Mouse (Mus musculus) lung, embryonic 14.5 days (tissue): ENCODE results near the gene Gm1979. TPM values are rescaled to one million over a fixed set of nuclear protein-coding genes. Genes with fewer than 3 reads are reported as not detected.
"Not testable (repeated sequence)": the region's sequence is repeated elsewhere in the genome, so short reads cannot be mapped to it uniquely, and the experiment has no call there.

Experiments used
- ATAC-seq: fragments of 200-750 bp; cut with Nextera tagmentation; 2 replicates; pipeline ENCODE4 v1.8.0; 2017; ENCODE audit warnings: mild to moderate bottlenecking, moderate TSS enrichment, moderate library complexity; ENCODE audit not compliant: insufficient read depth
- DNase-seq: peaks from one replicate; pipeline ENCODE4 v3.0.0-alpha.2; 2015
- H3K27ac ChIP-seq: fragments of 300-500 bp; sonication (generic); 2 replicates; pipeline ENCODE4 v1.5.1; 2014; ENCODE audit warnings: low read depth, mild to moderate bottlenecking, moderate library complexity
- H3K27me3 ChIP-seq: fragments of 300-500 bp; sonication (generic); 2 replicates; pipeline ENCODE4 v1.6.1; 2014; ENCODE audit warnings: low read length, control low read depth; ENCODE audit not compliant: insufficient read depth
- H3K36me3 ChIP-seq: fragments of 300-500 bp; sonication (generic); 2 replicates; pipeline ENCODE4 v1.6.1; 2014; ENCODE audit warnings: control low read depth; ENCODE audit not compliant: insufficient read depth
- H3K4me1 ChIP-seq: fragments of 300-500 bp; sonication (generic); 2 replicates; pipeline ENCODE4 v1.6.1; 2014; ENCODE audit warnings: antibody characterized with exemption, control low read depth; ENCODE audit not compliant: insufficient read depth
- H3K4me2 ChIP-seq: fragments of 300-500 bp; sonication (generic); 2 replicates; pipeline ENCODE4 v1.6.1; 2014; ENCODE audit warnings: mild to moderate bottlenecking
- H3K4me3 ChIP-seq: fragments of 300-500 bp; sonication (generic); 2 replicates; pipeline ENCODE4 v1.5.1; 2014; ENCODE audit warnings: low read depth, low read length
- H3K9ac ChIP-seq: fragments of 300-500 bp; sonication (generic); 2 replicates; pipeline ENCODE4 v1.6.1; 2014
- H3K9me3 ChIP-seq: fragments of 300-500 bp; sonication (generic); 2 replicates; pipeline ENCODE4 v1.6.1; 2016; ENCODE audit warnings: low read depth, low read length, control low read depth
- WGBS: fragments of 180-500 bp; shearing (Covaris S2); extraction: QIAGEN DNeasy Blood & Tissue Kit; methylation state at CpG from one replicate; pipeline ENCODE4 v1.1.7; 2014; 5-methylcytosine and 5-hydroxymethylcytosine counted together
- polyA plus RNA-seq: library from polyadenylated mRNA; unstranded; fragments of >200 nt; fragmentation: Nextera tagmentation; extraction: Ambion mirVana; gene quantifications from 2 replicates; pipeline ENCODE4 v1.2.1, GENCODE M21; 2014

The Gm1979 gene
- polyA plus RNA-seq = 0.21 TPM in 1 of 2 replicates, not detected in the other

DNA sequence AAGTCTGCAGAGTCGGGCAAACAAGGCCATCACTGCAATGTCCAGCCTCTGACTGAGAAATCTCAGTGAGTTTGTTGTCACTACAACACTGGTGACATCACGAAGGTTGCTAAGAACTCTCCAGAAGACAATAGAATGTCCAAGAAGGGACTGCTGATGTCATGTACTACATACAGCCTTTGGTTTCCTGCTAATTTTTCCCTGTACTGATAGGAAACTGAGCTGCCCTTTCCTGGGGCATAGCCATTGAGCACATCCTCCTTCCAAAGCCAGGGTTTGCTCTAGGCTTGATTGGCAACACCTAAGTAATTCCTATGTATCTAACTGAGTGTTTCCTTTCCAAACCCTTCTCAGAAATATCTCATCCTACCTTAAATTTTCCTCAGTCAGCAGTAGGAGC lies at the start of gene Gm1979:
Gene Gm1979 (minus strand): TSS at position 101 of the 400 bp plus-strand sequence.
- H3K4me2 ChIP-seq, H3K36me3 ChIP-seq, DNase-seq, H3K9me3 ChIP-seq, H3K27me3 ChIP-seq, H3K9ac ChIP-seq, H3K4me3 ChIP-seq, H3K4me1 ChIP-seq, ATAC-seq, H3K27ac ChIP-seq: not testable (repeated sequence)
- 92% methylated on average over 1 of the region's 2 CpGs for WGBS

- ATAC-seq, H3K4me1 ChIP-seq, H3K27me3 ChIP-seq, H3K9me3 ChIP-seq, DNase-seq, H3K27ac ChIP-seq, H3K9ac ChIP-seq, H3K4me2 ChIP-seq, H3K4me3 ChIP-seq, H3K36me3 ChIP-seq: not testable (repeated sequence)
- 65% methylated on average over 2 of the region's 2 CpGs for WGBS
These were observed 34.9 kb upstream of the Gm1979 start, which contains the start of gene Speer4a for GRCm38 (mm10) chr5:26039458-26039857. Speer4a (minus strand) TSS chr5:26039558.

DNA sequence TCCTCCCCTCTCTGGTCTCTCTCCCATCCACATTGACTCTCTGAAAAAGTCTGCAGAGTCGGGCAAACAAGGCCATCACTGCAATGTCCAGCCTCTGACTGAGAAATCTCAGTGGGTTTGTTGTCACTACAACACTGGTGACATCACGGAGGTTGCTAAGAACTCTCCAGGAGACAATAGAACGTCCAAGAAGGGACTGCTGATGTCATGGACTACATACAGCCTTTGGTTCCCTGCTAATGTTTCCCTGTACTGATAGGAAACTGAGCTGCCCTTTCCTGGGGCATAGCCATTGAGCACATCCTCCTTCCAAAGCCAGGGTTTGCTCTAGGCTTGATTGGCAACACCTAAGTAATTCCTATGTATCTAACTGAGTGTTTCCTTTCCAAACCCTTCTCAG lies 18.2 kb upstream of the Gm1979 start, which contains the start of gene Gm5862:
Gene Gm5862 (minus strand): TSS at position 101 of the 400 bp plus-strand sequence.
- no CpG with 5 or more reads among the region's 3 CpGs for WGBS
- H3K27ac ChIP-seq, H3K9me3 ChIP-seq, H3K36me3 ChIP-seq, H3K27me3 ChIP-seq, H3K4me3 ChIP-seq, ATAC-seq, H3K4me1 ChIP-seq, H3K4me2 ChIP-seq, H3K9ac ChIP-seq, DNase-seq: not testable (repeated sequence)

GRCm38 (mm10) chr5:26007697-26008096 lies 3.1 kb upstream of the Gm1979 start:
- H3K36me3 ChIP-seq, H3K9ac ChIP-seq, H3K27me3 ChIP-seq, H3K4me3 ChIP-seq, DNase-seq, H3K9me3 ChIP-seq, ATAC-seq, H3K4me2 ChIP-seq, H3K27ac ChIP-seq, H3K4me1 ChIP-seq: not testable (repeated sequence)
- WGBS = 51% methylated on average over 6 of the region's 7 CpGs

- peak; percentile 22 for DNase-seq
- not testable (repeated sequence) for H3K9me3 ChIP-seq, H3K4me1 ChIP-seq, H3K36me3 ChIP-seq, H3K27ac ChIP-seq, H3K9ac ChIP-seq, H3K27me3 ChIP-seq
- 14% methylated on average over 43 of the region's 45 CpGs for WGBS
- peak; percentile 82 for ATAC-seq
- Histone ChIP-seq H3K4me3 (peak overlapping the region; percentile 32), H3K4me2 (peak overlapping the region; percentile 53)
These were observed 2.5 kb upstream of the Gm1979 start for GRCm38 (mm10) chr5:26006937-26007695.

GRCm38 (mm10) chr5:25988550-25988949 lies 16.0 kb downstream of the Gm1979 start, which contains the start of gene Gm21698:
Gm21698 (minus strand) TSS chr5:25988650.
- ATAC-seq = not testable (repeated sequence)

DNA sequence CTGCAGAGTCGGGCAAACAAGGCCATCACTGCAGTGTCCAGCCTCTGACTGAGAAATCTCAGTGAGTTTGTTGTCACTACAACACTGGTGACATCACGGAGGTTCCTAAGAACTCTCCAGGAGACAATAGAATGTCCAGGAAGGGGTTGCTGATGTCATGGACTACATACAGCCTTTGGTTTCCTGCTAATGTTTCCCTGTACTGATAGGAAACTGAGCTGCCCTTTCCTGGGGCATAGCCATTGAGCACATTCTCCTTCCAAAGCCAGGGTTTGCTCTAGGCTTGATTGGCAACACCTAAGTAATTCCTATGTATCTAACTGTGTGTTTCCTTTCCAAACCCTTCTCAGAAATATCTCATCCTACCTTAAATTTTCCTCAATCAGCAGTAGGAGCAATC lies 32.0 kb downstream of the Gm1979 start, which contains the start of gene Gm21680:
Gene Gm21680 (minus strand): TSS at position 101 of the 400 bp plus-strand sequence.
- H3K4me3 ChIP-seq, H3K36me3 ChIP-seq, H3K27ac ChIP-seq, H3K9ac ChIP-seq, H3K9me3 ChIP-seq, H3K4me1 ChIP-seq, H3K4me2 ChIP-seq, H3K27me3 ChIP-seq, ATAC-seq, DNase-seq: not testable (repeated sequence)
- WGBS = no CpG with 5 or more reads among the region's 2 CpGs

More at GRCm38 (mm10) chr5:25988550-25988949, 16.0 kb downstream of the Gm1979 start, which contains the start of gene Gm21698:
- H3K4me2 ChIP-seq, H3K9ac ChIP-seq, H3K27ac ChIP-seq, H3K27me3 ChIP-seq, H3K9me3 ChIP-seq, H3K4me1 ChIP-seq, H3K4me3 ChIP-seq, H3K36me3 ChIP-seq, DNase-seq: not testable (repeated sequence)
- WGBS = no CpG with 5 or more reads among the region's 3 CpGs

DNA sequence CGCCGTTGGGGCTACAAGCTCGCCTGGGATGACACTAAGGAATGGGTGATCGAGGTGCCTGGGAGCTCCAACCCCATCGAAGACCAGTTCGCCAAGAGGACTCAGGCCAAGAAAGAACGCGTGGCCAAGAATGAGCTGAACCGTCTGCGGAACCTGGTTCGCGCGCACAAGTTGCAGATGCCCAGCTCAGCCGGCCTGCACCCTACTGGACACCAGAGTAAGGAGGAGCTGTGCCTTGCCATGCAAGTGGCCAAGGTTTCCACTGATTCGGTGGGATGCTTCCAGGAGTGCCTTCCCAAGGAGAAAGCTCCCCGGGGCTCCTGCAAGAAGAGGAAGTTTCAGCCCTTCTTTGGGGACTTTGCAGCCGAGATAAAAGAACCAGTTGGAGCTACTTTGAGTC lies 47.5 kb downstream of the Gm1979 start:
- peak overlapping the region; percentile 6; the same call in 1 of the 2 replicates for H3K4me3 ChIP-seq
- 45% methylated on average over 16 of the region's 17 CpGs for WGBS

DNA sequence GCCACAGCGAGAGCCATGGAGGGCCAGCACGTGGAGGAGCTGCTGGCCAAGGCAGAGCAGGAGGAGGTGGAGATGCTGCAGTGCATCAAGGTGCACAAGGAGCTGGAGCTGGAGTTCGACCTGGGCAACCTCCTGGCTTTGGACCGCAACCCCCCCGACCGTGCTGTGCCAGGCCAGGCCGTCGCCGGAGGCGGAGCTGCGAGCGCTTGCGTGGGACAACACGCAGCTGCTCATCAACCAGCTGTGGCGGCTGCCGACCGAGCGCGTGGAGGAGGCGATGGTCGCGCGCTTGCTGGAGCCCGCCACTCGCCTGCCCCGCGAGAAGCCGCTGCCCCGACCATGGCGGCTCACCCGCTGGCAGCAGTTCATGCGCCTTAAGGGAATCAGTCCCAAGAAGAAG lies 48.0 kb downstream of the Gm1979 start:
- not testable (repeated sequence) for DNase-seq, H3K9me3 ChIP-seq, H3K27ac ChIP-seq, H3K9ac ChIP-seq, H3K4me1 ChIP-seq, H3K27me3 ChIP-seq, ATAC-seq, H3K36me3 ChIP-seq
- H3K4me2 ChIP-seq = peak overlapping the region; percentile 43
- 20% methylated on average over 32 of the region's 32 CpGs for WGBS
- peak overlapping the region; percentile 6; the same call in 1 of the 2 replicates for H3K4me3 ChIP-seq

More for the DNA sequence above, 47.5 kb downstream of the Gm1979 start:
- H3K27ac ChIP-seq, H3K27me3 ChIP-seq, DNase-seq, H3K36me3 ChIP-seq, H3K9ac ChIP-seq, H3K4me1 ChIP-seq, H3K9me3 ChIP-seq, ATAC-seq: not testable (repeated sequence)
- peak overlapping the region; percentile 43 for H3K4me2 ChIP-seq

- not testable (repeated sequence) for H3K27ac ChIP-seq, H3K9me3 ChIP-seq, H3K27me3 ChIP-seq, H3K4me1 ChIP-seq, ATAC-seq, DNase-seq, H3K4me2 ChIP-seq, H3K36me3 ChIP-seq, H3K4me3 ChIP-seq, H3K9ac ChIP-seq
- 63% methylated on average over 2 of the region's 2 CpGs for WGBS
These were observed 50.3 kb downstream of the Gm1979 start, which contains the start of gene Gm21671 for GRCm38 (mm10) chr5:25954317-25954716. Gm21671 (minus strand) TSS chr5:25954417.
